Comparison of ENCODE assay signal across 21 mouse cellular contexts in the genomic region with DNA sequence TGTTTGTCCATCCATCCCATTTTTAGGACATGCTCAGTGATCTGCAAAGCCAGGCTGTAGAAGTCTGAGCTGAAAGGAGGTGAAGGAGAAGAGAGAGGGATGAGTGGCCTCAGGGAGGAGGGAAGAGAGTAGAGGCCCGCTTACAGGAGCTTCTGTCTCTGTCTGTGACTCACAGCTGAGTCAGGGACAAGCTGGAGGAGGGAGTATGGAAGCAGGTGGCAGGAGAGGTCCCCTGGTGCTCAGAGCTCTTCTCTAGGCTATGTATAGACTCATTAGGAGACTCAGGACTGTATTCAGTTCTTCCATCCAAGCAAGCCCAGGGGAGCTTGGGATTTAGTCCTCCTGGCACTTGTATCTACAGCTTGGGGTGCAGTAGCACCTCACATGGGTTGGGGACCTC. TPM values are rescaled to one million over a fixed set of nuclear protein-coding genes. Genes with fewer than 3 reads are reported as not detected.
DNase-seq lines count a peak whose midpoint lies in the region; ATAC-seq and TF ChIP-seq lines count a peak whose summit lies in the region.
"Had no signal": no experiment of that assay in that cellular context is flagged by ENCODE, and none has a peak within 500 bp of the region (broad histone marks: within the 10 kb centered on the region; RNA-seq: fewer than 3 reads in every experiment).

No protein-coding gene starts in this region.

- no peak overlapping the region for H3K27ac ChIP-seq in heart, embryonic 10.5 days
- H3K27ac ChIP-seq in midbrain, postnatal 0 days (ENCODE audit: low read depth, low read length) = no peak overlapping the region
- H3K27ac ChIP-seq: forebrain, embryonic 13.5 days; hindbrain, embryonic 15.5 days; limb, embryonic 15.5 days; midbrain, embryonic 12.5 days had no signal

- no peaks in the 10 kb centered on the region for H3K9me3 ChIP-seq in heart, embryonic 10.5 days
- H3K9me3 ChIP-seq in midbrain, postnatal 0 days (ENCODE audit: low read length) = no peaks in the 10 kb centered on the region
- H3K9me3 ChIP-seq: forebrain, embryonic 13.5 days; hindbrain, embryonic 15.5 days; limb, embryonic 15.5 days; midbrain, embryonic 12.5 days had no signal

- no peak overlapping the region for H3K4me3 ChIP-seq in heart, embryonic 10.5 days
- H3K4me3 ChIP-seq in midbrain, postnatal 0 days (ENCODE audit: low read depth, low read length) = no peak overlapping the region
- H3K4me3 ChIP-seq: forebrain, embryonic 13.5 days; hindbrain, embryonic 15.5 days; limb, embryonic 15.5 days; midbrain, embryonic 12.5 days; myocyte had no signal

- no peak for TF ChIP-seq CTCF in midbrain, postnatal 0 days (IDR thresholded peaks at IDR 0.05)

- DNase-seq in adrenal gland, postnatal 14 days = peak; percentile 22
- no peak for DNase-seq in adrenal gland, adult 18-20 months (ENCODE audit: low spot score in 2 of 2)
- DNase-seq in heart, adult 11 months = peak; percentile 53
- no peak for DNase-seq in heart, embryonic 10.5 days (ENCODE audit: low spot score)
- DNase-seq in right cerebral cortex, postnatal 25 days = peak; percentile 61
- DNase-seq in right cerebral cortex, postnatal 4 days = no peak
- no peak for DNase-seq in midbrain, postnatal 0 days (ENCODE audit: low spot score)
- no peak for DNase-seq in ovary, postnatal 10 days (ENCODE audit: low spot score)
- DNase-seq: B cell, adult 2 months; kidney, postnatal 14 days; liver, postnatal 0 days; lung, postnatal 4 days; thymus, adult 18-20 months had no signal

- no peak overlapping the region for H3K9ac ChIP-seq in midbrain, postnatal 0 days (replicated peaks; ENCODE audit: low read length, poor library complexity, severe bottlenecking)
- H3K9ac ChIP-seq: forebrain, embryonic 13.5 days; hindbrain, embryonic 15.5 days; limb, embryonic 15.5 days; liver, postnatal 0 days; midbrain, embryonic 12.5 days had no signal

- WGBS in heart, embryonic 10.5 days = 63% methylated on average over 1 of the region's 1 CpGs
- WGBS in midbrain, postnatal 0 days = 67% methylated on average over 1 of the region's 1 CpGs

- no peaks in the 10 kb centered on the region for H3K36me3 ChIP-seq in heart, embryonic 10.5 days
- H3K36me3 ChIP-seq in midbrain, postnatal 0 days (ENCODE audit: insufficient read depth, low read length) = peaks cover 5% of the 10 kb centered on the region; the same call in 1 of the 2 replicates
- H3K36me3 ChIP-seq: hindbrain, embryonic 15.5 days; limb, embryonic 15.5 days had no signal

- ATAC-seq in midbrain, postnatal 0 days (ENCODE audit: low FRiP score) = no peak
- ATAC-seq: forebrain, embryonic 13.5 days; intestine, postnatal 0 days; liver, postnatal 0 days had no signal

- peaks cover 31% of the 10 kb centered on the region for H3K27me3 ChIP-seq in heart, embryonic 10.5 days (ENCODE audit: insufficient read depth, poor library complexity, severe bottlenecking)
- no peaks in the 10 kb centered on the region for H3K27me3 ChIP-seq in midbrain, postnatal 0 days (ENCODE audit: insufficient read depth, low read length)
- H3K27me3 ChIP-seq: forebrain, embryonic 13.5 days; hindbrain, embryonic 15.5 days; midbrain, embryonic 12.5 days had no signal

- H3K4me1 ChIP-seq in heart, embryonic 10.5 days = peaks cover 8% of the 10 kb centered on the region; the same call in 1 of the 2 replicates
- no peaks in the 10 kb centered on the region for H3K4me1 ChIP-seq in midbrain, postnatal 0 days (ENCODE audit: insufficient read depth, low read length)

- H3K4me2 ChIP-seq in midbrain, postnatal 0 days (ENCODE audit: low read depth, low read length, poor library complexity, severe bottlenecking) = no peak overlapping the region
- H3K4me2 ChIP-seq: forebrain, embryonic 13.5 days; heart, embryonic 11.5 days; hindbrain, embryonic 15.5 days; limb, embryonic 15.5 days; midbrain, embryonic 12.5 days had no signal

RNA-seq across cellular contexts. Expression of gene Ildr2, which starts 59.7 kb away (rescaled TPM):
- total RNA-seq in adrenal gland, postnatal 14 days (2021) = 3.3 and 4.5 TPM in 2 replicates
- total RNA-seq in adrenal gland, adult 18-20 months (2021) = 1 to 10 TPM; 4.1 to 7.5 TPM
- polyA plus RNA-seq in heart, embryonic 10.5 days (2016; fragmentation: Nextera tagmentation; extraction: Ambion mirVana) = 1.4 and 1.5 TPM in 2 replicates
- total RNA-seq in midbrain, postnatal 0 days (2014; rRNA removed) = 31.3 and 36.5 TPM in 2 replicates
- polyA plus RNA-seq in midbrain, postnatal 0 days (2015; fragmentation: Nextera tagmentation; extraction: Ambion mirVana) = 5.7 and 7.1 TPM in 2 replicates
- total RNA-seq: neutrophil, adult 5-6 weeks had no signal

Comparison
In these comparisons a context has a peak if more than half of its experiments do, and no peak if none do; other contexts are left out.
1. DNase-seq: peak in adrenal gland, postnatal 14 days (single experiment), heart, adult 11 months (single experiment) and right cerebral cortex, postnatal 25 days (single experiment); none in adrenal gland, adult 18-20 months (0 of 2), heart, embryonic 10.5 days (single experiment), right cerebral cortex, postnatal 4 days (single experiment), midbrain, postnatal 0 days (single experiment) and ovary, postnatal 10 days (single experiment).